Mouse (Mus musculus): ENCODE data around the gene Stat3.
A peak's percentile ranks its signal among the peaks of the same experiment; 100 is the strongest.

Stat3 gene

GRCm38 (mm10) chr11:100939512-100940151, at the start of gene Stat3:
TSS of gene Stat3 (minus strand) at chr11:100939540.
- peak; percentile 100 for DNase-seq

- DNase-seq = no peak
These were observed 49.3 kb upstream of the Stat3 start for GRCm38 (mm10) chr11:100988674-100989073.

- DNase-seq = no peak
These were observed 46.3 kb upstream of the Stat3 start for GRCm38 (mm10) chr11:100985607-100986006.

GRCm38 (mm10) chr11:100983778-100984131, 44.4 kb upstream of the Stat3 start:
- DNase-seq = no peak

GRCm38 (mm10) chr11:100983125-100983777, 43.9 kb upstream of the Stat3 start:
- peak; percentile 91 for DNase-seq

- DNase-seq = no peak
These were observed 42.7 kb upstream of the Stat3 start for GRCm38 (mm10) chr11:100982087-100982486.

GRCm38 (mm10) chr11:100981236-100981635, 41.9 kb upstream of the Stat3 start:
- DNase-seq = no peak

GRCm38 (mm10) chr11:100980438-100980837, 41.1 kb upstream of the Stat3 start:
- DNase-seq = no peak

- DNase-seq = peak; percentile 46 to 54
These were observed 40.5 kb upstream of the Stat3 start for GRCm38 (mm10) chr11:100979887-100980286.

- peak in 1 of 2 experiments; percentile 63 for DNase-seq
These were observed 35.9 kb upstream of the Stat3 start for GRCm38 (mm10) chr11:100975241-100975640.

- DNase-seq = no peak
These were observed 35.1 kb upstream of the Stat3 start for GRCm38 (mm10) chr11:100974381-100974970.

GRCm38 (mm10) chr11:100973245-100973644, 33.9 kb upstream of the Stat3 start:
- DNase-seq = no peak

GRCm38 (mm10) chr11:100971455-100971854, 32.1 kb upstream of the Stat3 start:
- DNase-seq = no peak

- DNase-seq = peak; percentile 95 to 96
These were observed 31.2 kb upstream of the Stat3 start, which contains the start of gene Cavin1 for GRCm38 (mm10) chr11:100970557-100970937. TSS of gene Cavin1 (minus strand) at chr11:100970887.

GRCm38 (mm10) chr11:100969744-100970556, 30.6 kb upstream of the Stat3 start:
- DNase-seq = peak; percentile 61 to 75

GRCm38 (mm10) chr11:100969189-100969743, 29.9 kb upstream of the Stat3 start:
- peak; percentile 43 to 52 for DNase-seq

- no peak for DNase-seq
These were observed 29.2 kb upstream of the Stat3 start for GRCm38 (mm10) chr11:100968501-100968900.

- no peak for DNase-seq
These were observed 28.6 kb upstream of the Stat3 start for GRCm38 (mm10) chr11:100967881-100968420.

GRCm38 (mm10) chr11:100967376-100967775, 28.0 kb upstream of the Stat3 start:
- DNase-seq = no peak

GRCm38 (mm10) chr11:100965760-100966159, 26.4 kb upstream of the Stat3 start:
- no peak for DNase-seq

GRCm38 (mm10) chr11:100964901-100965542, 25.7 kb upstream of the Stat3 start:
- no peak for DNase-seq

- no peak for DNase-seq
These were observed 24.8 kb upstream of the Stat3 start for GRCm38 (mm10) chr11:100964180-100964579.
